Mouse (Mus musculus) kidney, postnatal 0 days (tissue): ENCODE results near the gene Atmin. TPM values are rescaled to one million over a fixed set of nuclear protein-coding genes. Genes with fewer than 3 reads are reported as not detected.
A peak's percentile ranks its signal among the peaks of the same experiment; 100 is the strongest.

Experiments used
- ATAC-seq: fragments of 200-750 bp; cut with Nextera tagmentation; replicated peaks from 2 replicates; pipeline ENCODE4 v1.8.0; 2017; ENCODE audit warnings: low read depth, moderate number of reproducible peaks, moderate TSS enrichment, moderate library complexity; ENCODE audit not compliant: low FRiP score
- DNase-seq: peaks from one replicate; pipeline ENCODE4 v3.0.0-alpha.2; 2016; ENCODE audit warnings: low spot score
- H3K27ac ChIP-seq: fragments of 300-500 bp; sonication (generic); 2 replicates; pipeline ENCODE4 v1.5.1; 2014; ENCODE audit warnings: mild to moderate bottlenecking
- H3K27me3 ChIP-seq: fragments of 300-500 bp; sonication (generic); 2 replicates; pipeline ENCODE4 v1.6.1; 2014; ENCODE audit warnings: low read length, mixed read lengths; ENCODE audit not compliant: insufficient read depth
- H3K36me3 ChIP-seq: fragments of 300-500 bp; sonication (generic); 2 replicates; pipeline ENCODE4 v1.6.1; 2014; ENCODE audit warnings: low read length, mixed read lengths; ENCODE audit not compliant: insufficient read depth
- H3K4me1 ChIP-seq: fragments of 300-500 bp; sonication (generic); replicated peaks from 2 replicates; pipeline ENCODE4 v1.6.1; 2014; ENCODE audit warnings: antibody characterized with exemption, low read length, mixed read lengths; ENCODE audit not compliant: insufficient read depth
- H3K4me2 ChIP-seq: fragments of 300-500 bp; sonication (generic); 2 replicates; pipeline ENCODE4 v1.6.1; 2014; ENCODE audit warnings: mild to moderate bottlenecking, low read length, moderate library complexity, mixed read lengths
- H3K4me3 ChIP-seq: fragments of 300-500 bp; sonication (generic); replicated peaks from 2 replicates; pipeline ENCODE4 v1.5.1; 2014; ENCODE audit warnings: low read depth, low read length
- H3K9ac ChIP-seq: fragments of 300-500 bp; sonication (generic); 2 replicates; pipeline ENCODE4 v1.6.1; 2014; ENCODE audit warnings: low read depth, low read length
- H3K9me3 ChIP-seq: fragments of 300-500 bp; sonication (generic); replicated peaks from 2 replicates; pipeline ENCODE4 v1.6.1; 2016; ENCODE audit warnings: low read length, inconsistent platforms, mixed read lengths
- CTCF ChIP-seq: IDR thresholded peaks from 2 replicates; pipeline ENCODE4 v1.5.1; 2016; ENCODE audit warnings: antibody characterized with exemption, low read depth, mild to moderate bottlenecking, moderate library complexity
- WGBS: fragments of 180-500 bp; shearing (Covaris S2); extraction: QIAGEN DNeasy Blood & Tissue Kit; methylation state at CpG from one replicate; pipeline ENCODE4 v1.1.7; 2014; 5-methylcytosine and 5-hydroxymethylcytosine counted together
- polyA plus RNA-seq: library from polyadenylated mRNA; unstranded; fragments of >200 nt; fragmentation: Nextera tagmentation; extraction: Ambion mirVana; gene quantifications from 2 replicates; pipeline ENCODE4 v1.2.1, GENCODE M21; 2015

Gene Atmin
- polyA plus RNA-seq, 1 experiment from 2014 or later = 10.3 TPM

DNA sequence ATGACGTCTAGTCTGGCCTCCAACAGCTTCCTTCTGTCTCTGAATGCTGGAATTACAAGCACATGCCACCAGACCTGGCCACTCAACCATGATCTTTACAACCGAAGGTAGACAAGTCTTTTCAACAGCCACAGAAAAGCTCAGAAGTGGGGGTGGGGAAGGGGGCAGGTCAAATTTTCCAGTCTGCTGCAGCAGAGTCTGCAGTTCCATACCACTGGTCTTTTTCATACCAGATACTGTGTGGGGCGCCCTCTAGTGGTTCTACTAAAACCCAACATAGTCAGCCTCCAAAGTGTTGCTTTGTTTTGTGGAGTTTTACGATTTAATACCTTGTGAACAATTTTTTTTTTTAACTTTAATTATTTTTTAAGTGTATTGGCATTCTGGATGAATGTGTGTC lies 36.9 kb downstream of the Atmin start:
- 0 out of 2 replicates have a peak, but pooled peaks cover 3% of the 10 kb centered on the region for H3K4me1 ChIP-seq
- WGBS = 10% methylated on average over 4 of the region's 4 CpGs
- H3K4me3 ChIP-seq = no peak overlapping the region
- no peak for ATAC-seq
- 0 out of 2 replicates have a peak, but pooled peaks cover 5% of the 10 kb centered on the region for H3K36me3 ChIP-seq
- H3K9me3 ChIP-seq = no peaks in the 10 kb centered on the region
- no peak overlapping the region for H3K9ac ChIP-seq
- H3K4me2 ChIP-seq = no peak overlapping the region; the same call in 1 of the 2 replicates
- peak; percentile 80 for TF ChIP-seq CTCF
- no peak overlapping the region for H3K27ac ChIP-seq
- H3K27me3 ChIP-seq = no peaks in the 10 kb centered on the region
- DNase-seq = peak; percentile 87

DNA sequence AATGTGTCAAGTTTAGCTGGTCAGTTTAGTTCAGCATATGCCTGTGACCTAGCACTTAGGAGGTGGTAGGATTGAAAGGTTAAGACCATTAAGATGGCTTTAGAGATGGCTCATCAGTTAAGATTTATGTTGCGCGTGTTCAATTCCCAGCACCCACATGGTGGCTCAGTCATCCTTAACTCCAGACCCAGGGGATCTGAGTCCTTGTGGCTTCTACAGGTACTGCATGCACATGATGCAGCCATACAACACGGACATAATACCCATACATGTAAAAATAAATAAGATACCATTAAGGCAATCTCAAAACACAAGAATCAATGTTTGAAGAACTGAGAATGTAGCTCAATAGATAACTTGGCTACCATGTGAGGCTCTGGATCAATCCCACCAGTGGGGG lies 46.6 kb downstream of the Atmin start:
- Histone ChIP-seq H3K9me3 (no peaks in the 10 kb centered on the region), H3K4me2 (no peak overlapping the region), H3K4me1 (0 out of 2 replicates have a peak, but pooled peaks cover 8% of the 10 kb centered on the region), H3K27ac (no peak overlapping the region), H3K27me3 (no peaks in the 10 kb centered on the region), H3K36me3 (peaks cover 13% of the 10 kb centered on the region; the same call in 1 of the 2 replicates), H3K4me3 (no peak overlapping the region), H3K9ac (no peak overlapping the region)
- DNase-seq (no peak), ATAC-seq (no peak)
- WGBS = 98% methylated on average over 3 of the region's 3 CpGs
- TF ChIP-seq CTCF = peak; percentile 31; the same call in 1 of the 2 replicates

DNA sequence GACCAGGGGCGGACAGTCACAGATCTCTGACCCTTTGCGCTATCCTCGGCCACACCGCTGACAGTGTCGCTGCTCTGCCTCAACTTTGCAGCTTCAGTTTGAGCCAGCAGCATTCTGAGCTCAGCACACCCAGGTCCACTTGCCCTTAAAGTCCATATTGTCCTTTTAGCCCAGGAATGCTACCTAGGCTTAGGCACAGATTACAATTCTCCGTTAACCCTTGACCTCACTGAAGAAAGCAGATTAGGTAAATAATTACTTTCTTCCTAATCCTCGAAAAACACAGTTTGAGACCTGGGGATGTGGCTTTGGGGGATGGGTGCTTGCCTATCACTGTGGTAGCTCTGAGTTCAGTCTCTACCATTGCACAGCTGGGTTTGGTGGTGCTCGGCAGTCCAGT lies 48.0 kb downstream of the Atmin start:
- Histone ChIP-seq H3K4me2 (peak overlapping the region; percentile 91), H3K4me3 (no peak overlapping the region), H3K27me3 (no peaks in the 10 kb centered on the region), H3K9ac (no peak overlapping the region), H3K36me3 (0 out of 2 replicates have a peak, but pooled peaks cover 6% of the 10 kb centered on the region), H3K27ac (peak overlapping the region; percentile 87; the same call in 1 of the 2 replicates), H3K4me1 (0 out of 2 replicates have a peak, but pooled peaks cover 8% of the 10 kb centered on the region), H3K9me3 (no peaks in the 10 kb centered on the region)
- 82% methylated on average over 8 of the region's 8 CpGs for WGBS
- TF ChIP-seq CTCF = no peak
- DNase-seq (no peak), ATAC-seq (no peak)

DNA sequence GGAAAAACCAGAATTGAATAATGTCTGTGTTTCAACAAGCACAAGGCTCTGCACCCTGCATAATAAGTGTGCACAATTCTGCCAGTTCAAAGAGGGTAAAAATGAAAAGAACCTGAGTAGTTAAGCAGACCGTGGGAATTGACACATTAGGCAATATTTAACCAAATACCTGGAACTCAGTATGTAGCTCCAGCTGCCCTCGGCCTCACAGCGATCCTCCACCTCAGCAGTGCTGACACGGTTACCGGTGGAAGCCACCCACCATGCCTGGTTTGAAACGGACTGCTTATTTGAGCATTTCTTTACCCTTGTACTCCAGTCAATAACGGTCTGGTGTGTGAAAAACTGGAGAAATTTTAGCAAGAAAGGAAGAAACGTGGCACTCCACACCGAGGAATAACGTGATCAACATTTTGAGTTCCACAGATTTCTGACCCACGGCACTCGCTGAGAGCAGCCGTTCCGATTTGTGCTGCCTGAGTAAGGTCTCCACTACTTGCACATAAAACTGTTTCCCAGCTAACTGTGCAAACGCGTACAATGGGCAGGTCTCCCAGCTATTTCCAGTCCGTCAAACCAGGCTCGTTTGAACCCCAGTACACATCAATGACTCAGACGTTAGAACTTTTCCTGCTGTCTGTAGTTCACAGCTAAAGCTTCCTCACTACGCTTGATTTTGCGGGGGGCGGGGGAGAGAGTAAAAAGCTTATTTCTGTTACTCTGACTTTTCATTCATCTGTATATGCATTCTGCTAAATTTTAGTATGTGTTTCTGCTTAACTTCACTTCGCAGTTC lies 49.2 kb downstream of the Atmin start:
- 6% methylated on average over 23 of the region's 23 CpGs for WGBS
- Histone ChIP-seq H3K27ac (peak overlapping the region; percentile 87), H3K36me3 (0 out of 2 replicates have a peak, but pooled peaks cover 6% of the 10 kb centered on the region), H3K27me3 (no peaks in the 10 kb centered on the region), H3K9me3 (no peaks in the 10 kb centered on the region), H3K4me3 (peak overlapping the region; percentile 71), H3K9ac (peak overlapping the region; percentile 73), H3K4me1 (0 out of 2 replicates have a peak, but pooled peaks cover 8% of the 10 kb centered on the region), H3K4me2 (peak overlapping the region; percentile 91)
- DNase-seq = peak; percentile 51
- no peak for TF ChIP-seq CTCF
- ATAC-seq = no peak

DNA sequence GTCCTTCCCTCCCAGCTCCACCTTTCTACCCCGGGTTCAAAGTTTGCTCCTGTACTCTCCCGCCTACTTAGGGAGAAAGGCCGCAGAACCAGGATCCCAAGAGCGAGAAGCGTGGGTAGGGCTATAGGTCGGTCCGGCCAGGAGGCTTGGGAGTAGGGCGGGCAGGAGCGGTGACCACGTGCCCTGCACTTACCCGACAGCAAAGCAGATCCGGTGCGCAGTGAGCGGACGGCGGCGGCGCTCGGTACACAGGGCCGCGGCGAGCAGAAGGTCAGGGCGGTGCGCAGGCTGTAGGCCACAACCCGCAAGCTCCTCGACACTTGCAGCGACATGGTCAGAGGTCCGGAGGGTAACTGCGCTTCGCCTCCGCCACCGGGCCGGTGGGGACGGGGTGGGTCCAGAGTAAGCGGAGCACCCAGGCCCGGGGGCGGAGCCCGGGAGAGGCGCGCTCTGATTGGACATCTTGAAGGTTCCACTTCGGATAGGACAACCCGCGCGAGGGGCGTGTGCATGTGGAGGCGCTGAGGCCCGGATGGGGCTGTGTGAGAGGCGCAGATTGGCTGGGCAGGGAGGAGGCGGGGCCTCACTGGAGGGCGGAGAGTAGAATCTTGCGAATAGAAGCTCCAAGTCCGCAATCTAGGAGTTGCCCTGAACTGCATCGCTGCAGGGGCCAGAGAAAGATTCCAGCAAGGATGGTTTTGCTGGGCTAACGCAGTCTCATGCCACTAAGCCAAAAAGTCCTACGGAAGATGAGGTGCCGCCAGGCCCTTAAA lies 50.1 kb downstream of the Atmin start, which contains the start of gene Gcsh:
Gcsh (minus strand) TSS at position 443 of the 773 bp plus-strand sequence.
- no peaks in the 10 kb centered on the region for H3K27me3 ChIP-seq
- H3K27ac ChIP-seq = peak within 1 kb of the TSS; percentile 87
- 0 out of 2 replicates have a peak, but pooled peaks cover 8% of the 10 kb centered on the region for H3K4me1 ChIP-seq
- H3K36me3 ChIP-seq = 0 out of 2 replicates have a peak, but pooled peaks cover 6% of the 10 kb centered on the region
- peak within 1 kb of the TSS; percentile 71 for H3K4me3 ChIP-seq
- H3K9me3 ChIP-seq = no peaks in the 10 kb centered on the region
- DNase-seq (peak; percentile 99), ATAC-seq (peak; percentile 99)
- H3K9ac ChIP-seq = peak within 1 kb of the TSS; percentile 73
- under 1% methylated on average over 56 of the region's 56 CpGs for WGBS
- peak within 1 kb of the TSS; percentile 91 for H3K4me2 ChIP-seq
- no peak for TF ChIP-seq CTCF
